Mouse (Mus musculus): ENCODE data around the gene Serpinf1. TPM values are rescaled to one million over a fixed set of nuclear protein-coding genes. Genes with fewer than 3 reads are reported as not detected.
"Not testable (repeated sequence)": the region's sequence is repeated elsewhere in the genome, so short reads cannot be mapped to it uniquely, and the experiment has no call there.

Gene Serpinf1
- total RNA-seq, 2 experiments from 2014 or later: 15.1 to 19.9 TPM

GRCm38 (mm10) chr11:75424459-75424858 is 2.0 kb upstream of the Serpinf1 start:
- no peak for DNase-seq
- intact Hi-C loops (cut with DNase I): no loop called here

- intact Hi-C loops (cut with DNase I): no loop called here
- no peak for DNase-seq
Measured at GRCm38 (mm10) chr11:75424033-75424432, 1.5 kb upstream of the Serpinf1 start.

- DNase-seq: no peak
- intact Hi-C loops (cut with DNase I): no loop called here
Measured at GRCm38 (mm10) chr11:75423091-75423490, 590 bp upstream of the Serpinf1 start.

- intact Hi-C loops (cut with DNase I): no loop called here
Measured at GRCm38 (mm10) chr11:75421375-75422012, 1.0 kb downstream of the Serpinf1 start.

GRCm38 (mm10) chr11:75420810-75421374 is 1.6 kb downstream of the Serpinf1 start:
- DNase-seq: no peak
- intact Hi-C loops (cut with DNase I): no loop called here

More at GRCm38 (mm10) chr11:75421375-75422012, 1.0 kb downstream of the Serpinf1 start:
- no peak for DNase-seq

- intact Hi-C loops (cut with DNase I): no loop called here
- DNase-seq: no peak
Measured at GRCm38 (mm10) chr11:75420037-75420436, 2.5 kb downstream of the Serpinf1 start.

GRCm38 (mm10) chr11:75415994-75416393 is 6.5 kb downstream of the Serpinf1 start:
- DNase-seq: no peak
- intact Hi-C loops (cut with DNase I): no loop called here

GRCm38 (mm10) chr11:75415096-75415495 is 7.4 kb downstream of the Serpinf1 start:
- peak; percentile 17 for DNase-seq
- intact Hi-C loops (cut with DNase I): no loop called here

GRCm38 (mm10) chr11:75410591-75410990 is 11.9 kb downstream of the Serpinf1 start:
- DNase-seq: no peak
- intact Hi-C loops (cut with DNase I): no loop called here

- DNase-seq: no peak
- intact Hi-C loops (cut with DNase I): no loop called here
Measured at GRCm38 (mm10) chr11:75409679-75410575, 12.6 kb downstream of the Serpinf1 start.

- peak; percentile 32 for DNase-seq
- intact Hi-C loops (cut with DNase I): no loop called here
Measured at GRCm38 (mm10) chr11:75406865-75407264, 15.6 kb downstream of the Serpinf1 start.

- intact Hi-C loops (cut with DNase I): no loop called here
- no peak for DNase-seq
Measured at GRCm38 (mm10) chr11:75406104-75406503, 16.4 kb downstream of the Serpinf1 start.

GRCm38 (mm10) chr11:75404801-75405200 is 17.7 kb downstream of the Serpinf1 start:
- no peak for DNase-seq
- intact Hi-C loops (cut with DNase I): no loop called here

- intact Hi-C loops (cut with DNase I): no loop called here
Measured at GRCm38 (mm10) chr11:75403301-75404052, 19.0 kb downstream of the Serpinf1 start.

GRCm38 (mm10) chr11:75402271-75402690 is 20.2 kb downstream of the Serpinf1 start:
- intact Hi-C loops (cut with DNase I): no loop called here
- DNase-seq: peak; percentile 43

More at GRCm38 (mm10) chr11:75403301-75404052, 19.0 kb downstream of the Serpinf1 start:
- no peak for DNase-seq

- intact Hi-C loops (cut with DNase I): no loop called here
Measured at GRCm38 (mm10) chr11:75400099-75400498, 22.4 kb downstream of the Serpinf1 start.

GRCm38 (mm10) chr11:75399411-75399841 is 23.1 kb downstream of the Serpinf1 start:
- intact Hi-C loops (cut with DNase I): no loop called here
- no peak for DNase-seq

More at GRCm38 (mm10) chr11:75400099-75400498, 22.4 kb downstream of the Serpinf1 start:
- no peak for DNase-seq

- intact Hi-C loops (cut with DNase I): no loop called here
- DNase-seq: no peak
Measured at GRCm38 (mm10) chr11:75397452-75397851, 25.0 kb downstream of the Serpinf1 start.

GRCm38 (mm10) chr11:75395611-75396010 is 26.9 kb downstream of the Serpinf1 start:
- intact Hi-C loops (cut with DNase I): no loop called here
- DNase-seq: no peak

GRCm38 (mm10) chr11:75383529-75383928 is 39.0 kb downstream of the Serpinf1 start:
- intact Hi-C loops (cut with DNase I); DNase-seq: not testable (repeated sequence)

Data from left cerebral cortex, postnatal 4 days (tissue).